Mouse (Mus musculus): ENCODE data around the gene Gm11595.
"Not testable (repeated sequence)": the region's sequence is repeated elsewhere in the genome, so short reads cannot be mapped to it uniquely, and the experiment has no call there.

Gm11595 gene

GRCm38 (mm10) chr11:99772813-99773212 lies at the start of gene Gm11595:
Gene Gm11595, minus strand, starts transcription at chr11:99772913.
- DNase-seq (ENCODE audit: low spot score): not testable (repeated sequence)

GRCm38 (mm10) chr11:99815566-99815965 lies 42.9 kb upstream of the Gm11595 start, which contains the start of gene Gm11564:
Gene Gm11564, minus strand, starts transcription at chr11:99815666.
- DNase-seq (ENCODE audit: low spot score): not testable (repeated sequence)

GRCm38 (mm10) chr11:99809792-99810191 lies 37.1 kb upstream of the Gm11595 start, which contains the start of gene Krtap4-13:
Gene Krtap4-13, minus strand, starts transcription at chr11:99809892.
- DNase-seq (ENCODE audit: low spot score): not testable (repeated sequence)

- DNase-seq (ENCODE audit: low spot score): not testable (repeated sequence)
Measured at GRCm38 (mm10) chr11:99804346-99804745, 31.6 kb upstream of the Gm11595 start, which contains the start of gene Gm11554. Gene Gm11554, minus strand, starts transcription at chr11:99804446.

GRCm38 (mm10) chr11:99798832-99799231 lies 26.1 kb upstream of the Gm11595 start, which contains the start of gene Gm11569:
Gene Gm11569, minus strand, starts transcription at chr11:99798932.
- DNase-seq (ENCODE audit: low spot score): not testable (repeated sequence)

- DNase-seq (ENCODE audit: low spot score): no peak
Measured at GRCm38 (mm10) chr11:99793367-99793766, 20.7 kb upstream of the Gm11595 start, which contains the start of gene Gm11596. Gene Gm11596, minus strand, starts transcription at chr11:99793467.

- not testable (repeated sequence) for DNase-seq (ENCODE audit: low spot score)
Measured at GRCm38 (mm10) chr11:99784900-99785299, 12.2 kb upstream of the Gm11595 start, which contains the start of gene Krtap4-9. Gene Krtap4-9, plus strand, starts transcription at chr11:99785200.

GRCm38 (mm10) chr11:99780604-99781003 lies 7.9 kb upstream of the Gm11595 start, which contains the start of gene Krtap4-8:
Gene Krtap4-8, minus strand, starts transcription at chr11:99780704.
- DNase-seq (ENCODE audit: low spot score): no peak

- no peak for DNase-seq (ENCODE audit: low spot score)
Measured at GRCm38 (mm10) chr11:99778401-99778800, 5.7 kb upstream of the Gm11595 start.

GRCm38 (mm10) chr11:99768410-99768809 lies 4.3 kb downstream of the Gm11595 start:
- no peak for DNase-seq (ENCODE audit: low spot score)

GRCm38 (mm10) chr11:99758877-99759276 lies 13.8 kb downstream of the Gm11595 start:
- no peak for DNase-seq (ENCODE audit: low spot score)

GRCm38 (mm10) chr11:99743985-99744384 lies 28.7 kb downstream of the Gm11595 start:
- no peak for DNase-seq (ENCODE audit: low spot score)

- DNase-seq (ENCODE audit: low spot score): no peak
Measured at GRCm38 (mm10) chr11:99734190-99734589, 38.5 kb downstream of the Gm11595 start, which contains the start of gene Gm14180. Gene Gm14180, minus strand, starts transcription at chr11:99734290.

GRCm38 (mm10) chr11:99724061-99724460 lies 48.7 kb downstream of the Gm11595 start:
- no peak for DNase-seq (ENCODE audit: low spot score)

Data from testis, postnatal 14 days (tissue).